Mouse (Mus musculus) midbrain, postnatal 0 days (tissue): ENCODE data around the gene Syngr4. TPM values are rescaled to one million over a fixed set of nuclear protein-coding genes. Genes with fewer than 3 reads are reported as not detected.
"Not testable (repeated sequence)": the region's sequence is repeated elsewhere in the genome, so short reads cannot be mapped to it uniquely, and the experiment has no call there.

ENCODE experiments used
- ATAC-seq: fragments of 200-750 bp; cut with Nextera tagmentation; 2 replicates; pipeline ENCODE4 v1.8.0; 2017; ENCODE audit warnings: moderate number of reproducible peaks, mild to moderate bottlenecking, moderate TSS enrichment, moderate library complexity; ENCODE audit not compliant: low FRiP score
- DNase-seq: peaks from one replicate; pipeline ENCODE4 v3.0.0-alpha.2; 2015; ENCODE audit warnings: low spot score
- H3K27ac ChIP-seq: fragments of 300-500 bp; sonication (generic); 2 replicates; pipeline ENCODE4 v1.5.1; 2014; ENCODE audit warnings: low read depth, mild to moderate bottlenecking, low read length, mixed read lengths
- H3K27me3 ChIP-seq: fragments of 300-500 bp; sonication (generic); 2 replicates; pipeline ENCODE4 v1.6.1; 2014; ENCODE audit warnings: low read length, control low read depth, mixed read lengths; ENCODE audit not compliant: insufficient read depth
- H3K36me3 ChIP-seq: fragments of 300-500 bp; sonication (generic); 2 replicates; pipeline ENCODE4 v1.6.1; 2014; ENCODE audit warnings: low read length, control low read depth, mixed read lengths; ENCODE audit not compliant: insufficient read depth
- H3K4me1 ChIP-seq: fragments of 300-500 bp; sonication (generic); 2 replicates; pipeline ENCODE4 v1.6.1; 2014; ENCODE audit warnings: mild to moderate bottlenecking, control low read depth, antibody characterized with exemption, low read length, mixed read lengths; ENCODE audit not compliant: insufficient read depth
- H3K4me2 ChIP-seq: fragments of 300-500 bp; sonication (generic); 2 replicates; pipeline ENCODE4 v1.6.1; 2014; ENCODE audit warnings: low read depth, mild to moderate bottlenecking, low read length, mixed read lengths; ENCODE audit not compliant: poor library complexity, severe bottlenecking
- H3K4me3 ChIP-seq: fragments of 300-500 bp; sonication (generic); 2 replicates; pipeline ENCODE4 v1.5.1; 2014; ENCODE audit warnings: low read depth, mild to moderate bottlenecking, low read length, moderate library complexity
- H3K9ac ChIP-seq: fragments of 300-500 bp; sonication (generic); replicated peaks from 2 replicates; pipeline ENCODE4 v1.6.1; 2014; ENCODE audit warnings: mild to moderate bottlenecking, low read length, moderate library complexity, mixed read lengths; ENCODE audit not compliant: poor library complexity, severe bottlenecking
- H3K9me3 ChIP-seq: fragments of 300-500 bp; sonication (generic); 2 replicates; pipeline ENCODE4 v1.6.1; 2016; ENCODE audit warnings: low read length, control low read depth
- CTCF ChIP-seq: IDR thresholded peaks from 2 replicates; pipeline ENCODE4 v1.5.1; 2016; ENCODE audit warnings: antibody characterized with exemption, mild to moderate bottlenecking
- WGBS: fragments of 180-500 bp; shearing (Covaris S2); extraction: QIAGEN DNeasy Blood & Tissue Kit; methylation state at CpG from one replicate; pipeline ENCODE4 v1.1.7; 2014; 5-methylcytosine and 5-hydroxymethylcytosine counted together
- polyA plus RNA-seq: library from polyadenylated mRNA; unstranded; fragments of >200 nt; fragmentation: Nextera tagmentation; extraction: Ambion mirVana; gene quantifications from 2 replicates; pipeline ENCODE4 v1.2.1, GENCODE M21; 2015
- total RNA-seq: library from RNA; depleted of rRNA; stranded (reverse); fragments of >200 nt; gene quantifications from 2 replicates; pipeline ENCODE4 v1.2.3, GENCODE M21; 2014

Gene Syngr4
- total and polyA plus RNA-seq, 2 experiments from 2014 or later = 0.30 TPM; not detected in 1

- DNase-seq (no peak), ATAC-seq (no peak)
- no peak overlapping the region for H3K9ac ChIP-seq
- H3K36me3 ChIP-seq = peaks cover 8% of the 10 kb centered on the region; the same call in 1 of the 2 replicates
- no peak overlapping the region for H3K4me3 ChIP-seq
- no peaks in the 10 kb centered on the region for H3K27me3 ChIP-seq
- H3K27ac ChIP-seq = no peak overlapping the region
- no peak overlapping the region for H3K4me2 ChIP-seq
- H3K4me1 ChIP-seq = no peaks in the 10 kb centered on the region
- TF ChIP-seq CTCF = no peak
- no peaks in the 10 kb centered on the region for H3K9me3 ChIP-seq
These were observed 11.9 kb upstream of the Syngr4 start for GRCm38 (mm10) chr7:45908384-45908783.

GRCm38 (mm10) chr7:45906622-45907021 is 10.1 kb upstream of the Syngr4 start:
- ATAC-seq (no peak), DNase-seq (no peak)
- Histone ChIP-seq H3K27me3 (no peaks in the 10 kb centered on the region), H3K9ac (no peak overlapping the region), H3K9me3 (no peaks in the 10 kb centered on the region), H3K4me3 (no peak overlapping the region), H3K27ac (no peak overlapping the region), H3K4me1 (no peaks in the 10 kb centered on the region), H3K4me2 (no peak overlapping the region), H3K36me3 (peaks cover 8% of the 10 kb centered on the region; the same call in 1 of the 2 replicates)
- WGBS = 93% methylated on average over 9 of the region's 9 CpGs
- no peak for TF ChIP-seq CTCF

GRCm38 (mm10) chr7:45902481-45903002 is 6.0 kb upstream of the Syngr4 start:
- Histone ChIP-seq H3K9me3 (no peaks in the 10 kb centered on the region), H3K4me3 (no peak overlapping the region), H3K27ac (no peak overlapping the region), H3K36me3 (no peaks in the 10 kb centered on the region), H3K9ac (no peak overlapping the region), H3K27me3 (no peaks in the 10 kb centered on the region), H3K4me1 (no peaks in the 10 kb centered on the region), H3K4me2 (no peak overlapping the region)
- TF ChIP-seq CTCF = no peak
- WGBS = 80% methylated on average over 12 of the region's 12 CpGs
- no peak for ATAC-seq
- DNase-seq = no peak

GRCm38 (mm10) chr7:45901562-45901961 is 5.0 kb upstream of the Syngr4 start:
- H3K4me1 ChIP-seq = no peaks in the 10 kb centered on the region
- ATAC-seq (no peak), DNase-seq (no peak)
- H3K36me3 ChIP-seq = no peaks in the 10 kb centered on the region
- no peak overlapping the region for H3K27ac ChIP-seq
- no peaks in the 10 kb centered on the region for H3K9me3 ChIP-seq
- H3K4me2 ChIP-seq = no peak overlapping the region
- 60% methylated on average over 5 of the region's 5 CpGs for WGBS
- H3K4me3 ChIP-seq = no peak overlapping the region
- H3K9ac ChIP-seq = no peak overlapping the region
- no peak for TF ChIP-seq CTCF
- no peaks in the 10 kb centered on the region for H3K27me3 ChIP-seq

- H3K4me1 ChIP-seq, H3K4me3 ChIP-seq, H3K27me3 ChIP-seq, H3K9me3 ChIP-seq, H3K9ac ChIP-seq, H3K27ac ChIP-seq, H3K36me3 ChIP-seq, ATAC-seq: not testable (repeated sequence)
- 49% methylated on average over 4 of the region's 4 CpGs for WGBS
- H3K4me2 ChIP-seq = peak overlapping the region; percentile 79
- peak; percentile 37 for DNase-seq
- peak; percentile 60 for TF ChIP-seq CTCF
These were observed 1.6 kb upstream of the Syngr4 start for GRCm38 (mm10) chr7:45898125-45898524.

GRCm38 (mm10) chr7:45897258-45897757 is 794 bp upstream of the Syngr4 start:
- Histone ChIP-seq H3K27me3 (no peaks in the 10 kb centered on the region), H3K36me3 (no peaks in the 10 kb centered on the region), H3K9ac (peak overlapping the region; percentile 54), H3K9me3 (no peaks in the 10 kb centered on the region), H3K27ac (peak overlapping the region; percentile 69), H3K4me1 (no peaks in the 10 kb centered on the region), H3K4me2 (peak overlapping the region; percentile 79), H3K4me3 (peak overlapping the region; percentile 42)
- ATAC-seq (peak; percentile 58), DNase-seq (peak; percentile 54)
- 2% methylated on average over 19 of the region's 19 CpGs for WGBS
- TF ChIP-seq CTCF = no peak
